ENCODE assay signal across 8 mouse cellular contexts in genomic region chr15:102624291-102624969, GRCm38 (mm10). TPM values are rescaled to one million over a fixed set of nuclear protein-coding genes. Genes with fewer than 3 reads are reported as not detected.
DNase-seq lines count a peak whose midpoint lies in the region; ATAC-seq lines count a peak whose summit lies in the region.

No protein-coding gene starts in this region.

- no peaks in the 10 kb centered on the region for H3K9me3 ChIP-seq in heart, embryonic 11.5 days (replicated peaks; ENCODE audit: control insufficient read depth, low read length)
- no peaks in the 10 kb centered on the region for H3K9me3 ChIP-seq in midbrain, embryonic 11.5 days (ENCODE audit: control insufficient read depth, low read length)

- H3K4me1 ChIP-seq in heart, embryonic 11.5 days (ENCODE audit: control insufficient read depth, insufficient read depth, low read length) = peaks cover 10% of the 10 kb centered on the region; the same call in 1 of the 2 replicates
- H3K4me1 ChIP-seq in midbrain, embryonic 11.5 days (ENCODE audit: control insufficient read depth, insufficient read depth, low read length) = peaks cover 6% of the 10 kb centered on the region

- 0 out of 2 replicates have a peak, but pooled peaks have one; percentile 1 for ATAC-seq in heart, embryonic 11.5 days (replicated peaks; ENCODE audit: insufficient number of reproducible peaks, low FRiP score, low TSS enrichment)
- peak; percentile 12; the same call in 1 of the 2 replicates for ATAC-seq in midbrain, embryonic 11.5 days (ENCODE audit: low FRiP score)

- no peaks in the 10 kb centered on the region for H3K27me3 ChIP-seq in heart, embryonic 11.5 days (ENCODE audit: control insufficient read depth, insufficient read depth, low read length)
- H3K27me3 ChIP-seq in midbrain, embryonic 11.5 days (ENCODE audit: control insufficient read depth, insufficient read depth, low read length) = no peaks in the 10 kb centered on the region

- WGBS in heart, embryonic 11.5 days (ENCODE audit: insufficient replicate concordance) = 5% methylated on average over 17 of the region's 17 CpGs
- WGBS in midbrain, embryonic 11.5 days = 10% methylated on average over 17 of the region's 17 CpGs

- H3K36me3 ChIP-seq in heart, embryonic 11.5 days (ENCODE audit: control insufficient read depth, insufficient read depth, low read length) = no peaks in the 10 kb centered on the region
- no peaks in the 10 kb centered on the region for H3K36me3 ChIP-seq in midbrain, embryonic 11.5 days (ENCODE audit: control insufficient read depth, insufficient read depth, low read length)

- peak overlapping the region; percentile 72 for H3K4me3 ChIP-seq in heart, embryonic 11.5 days (ENCODE audit: low read depth, low read length)
- peak overlapping the region; percentile 67 for H3K4me3 ChIP-seq in midbrain, embryonic 11.5 days (ENCODE audit: low read depth, low read length)

- H3K9ac ChIP-seq in heart, embryonic 11.5 days (ENCODE audit: low read depth, low read length) = peak overlapping the region; percentile 82
- peak overlapping the region; percentile 88 for H3K9ac ChIP-seq in midbrain, embryonic 11.5 days (ENCODE audit: low read length)

- intact Hi-C loops in left cerebral cortex, postnatal 25 days (cut with DNase I) = loop anchor here (2.0 kb wide), 1 partner anchor 78 kb away; no protein-coding TSS in a partner anchor

- peak overlapping the region; percentile 99 for H3K27ac ChIP-seq in heart, embryonic 11.5 days (ENCODE audit: low read depth, low read length)
- H3K27ac ChIP-seq in midbrain, embryonic 11.5 days (ENCODE audit: low read depth, low read length) = no peak overlapping the region

- H3K4me2 ChIP-seq in heart, embryonic 11.5 days = peak overlapping the region; percentile 90
- peak overlapping the region; percentile 86 for H3K4me2 ChIP-seq in midbrain, embryonic 11.5 days

- DNase-seq in layer of hippocampus, postnatal 36 days = peak; percentile 24 to 29
- no peak for DNase-seq in layer of hippocampus, adult 8-10 months (ENCODE audit: low spot score in 2 of 2)
- DNase-seq in Muller cell, postnatal 12 days (ENCODE audit: inconsistent ontology term) = peak; percentile 16
- DNase-seq in embryo, embryonic 9.5 days (ENCODE audit: extremely low spot score) = peak; percentile 2
- peak; percentile 14 to 40 for DNase-seq in left cerebral cortex, postnatal 25 days (ENCODE audit: low spot score in 2 of 2)
- peak; percentile 88 for DNase-seq in midbrain, embryonic 11.5 days (ENCODE audit: low spot score, missing footprints)
- DNase-seq in natural killer cell, adult 2 months (ENCODE audit: low spot score in 2 of 2) = no peak

RNA-seq across cellular contexts. Expression of gene Gm28047, which starts 0.4 kb away (rescaled TPM):
- total RNA-seq in layer of hippocampus, postnatal 36 days (2021) = 1 to 10 TPM in 1 of 2 experiments, not detected in 1; 3.1 TPM
- under 1 TPM in 1 of 4 experiments, not detected in 3; 0.96 TPM for total RNA-seq in layer of hippocampus, adult 8-10 months (2022)
- not detected in 2 replicates for polyA plus RNA-seq in heart, embryonic 11.5 days (2014; fragmentation: Nextera tagmentation; extraction: Ambion mirVana)
- total RNA-seq in left cerebral cortex, postnatal 25 days (2021) = 1 to 10 TPM in 1 of 2 experiments, under 1 TPM in 1; 0.57 to 1.8 TPM
- 0.08 TPM in 1 of 2 replicates, not detected in the other for polyA plus RNA-seq in midbrain, embryonic 11.5 days (2014; fragmentation: Nextera tagmentation; extraction: Ambion mirVana)

RNA-seq across cellular contexts. Expression of gene Atf7, which starts 0.8 kb away (rescaled TPM):
- 10 to 100 TPM; 40.4 to 45.0 TPM for total RNA-seq in layer of hippocampus, postnatal 36 days (2021)
- total RNA-seq in layer of hippocampus, adult 8-10 months (2022) = 10 to 100 TPM; 44.2 to 55.6 (median 52.2) TPM
- 18.8 and 22.1 TPM in 2 replicates for polyA plus RNA-seq in heart, embryonic 11.5 days (2014; fragmentation: Nextera tagmentation; extraction: Ambion mirVana)
- 10 to 100 TPM; 30.9 to 36.8 TPM for total RNA-seq in left cerebral cortex, postnatal 25 days (2021)
- 9.8 and 13.1 TPM in 2 replicates for polyA plus RNA-seq in midbrain, embryonic 11.5 days (2014; fragmentation: Nextera tagmentation; extraction: Ambion mirVana)

RNA-seq across cellular contexts. Expression of gene Atp5g2, which starts 47.7 kb away (rescaled TPM):
- total RNA-seq in layer of hippocampus, postnatal 36 days (2021) = 10 to 100 TPM; 10.6 to 17.2 TPM
- total RNA-seq in layer of hippocampus, adult 8-10 months (2022) = 10 to 100 TPM in 2 of 4 experiments, 1 to 10 TPM in 2; 7.0 to 12.5 (median 10.0) TPM
- 76.3 and 82.0 TPM in 2 replicates for polyA plus RNA-seq in heart, embryonic 11.5 days (2014; fragmentation: Nextera tagmentation; extraction: Ambion mirVana)
- 10 to 100 TPM; 11.6 to 14.2 TPM for total RNA-seq in left cerebral cortex, postnatal 25 days (2021)
- polyA plus RNA-seq in midbrain, embryonic 11.5 days (2014; fragmentation: Nextera tagmentation; extraction: Ambion mirVana) = 67.4 and 71.3 TPM in 2 replicates

Comparison
In these comparisons a context has a peak if more than half of its experiments do, and no peak if none do; other contexts are left out.
1. DNase-seq: peak in layer of hippocampus, postnatal 36 days (2 of 2), Muller cell, postnatal 12 days (single experiment), embryo, embryonic 9.5 days (single experiment), left cerebral cortex, postnatal 25 days (2 of 2) and midbrain, embryonic 11.5 days (single experiment); none in layer of hippocampus, adult 8-10 months (0 of 2) and natural killer cell, adult 2 months (0 of 2).